Mouse (Mus musculus): ENCODE results near the gene Orm1.

- no peak for TF ChIP-seq CTCF (IDR thresholded peaks at IDR 0.05; ENCODE audit: insufficient read depth, low read length)
- no peak for TF ChIP-seq POLR2A (IDR thresholded peaks at IDR 0.05; ENCODE audit: borderline replicate concordance, extremely low read depth, low read depth, low read length)
Measured at GRCm38 (mm10) chr4:63388029-63388428, 43.7 kb downstream of the Orm1 start.

All from lung, adult 2 months (tissue).